Mouse (Mus musculus) forebrain, embryonic 16.5 days (tissue): ENCODE measurements at regions not wholly inside any gene's neighbourhood (a gene's known extent, or its start where the extent isn't known, plus 50 kb on each side); places are given as distances from the start of the nearest gene placed in this dataset.

Experiments
- ATAC-seq: fragments of 200-750 bp; cut with Nextera tagmentation; 2 replicates; pipeline ENCODE4 v1.8.0; 2017; ENCODE audit warnings: mild to moderate bottlenecking, moderate library complexity
- H3K27ac ChIP-seq: fragments of 300-500 bp; sonication (generic); 2 replicates; pipeline ENCODE4 v1.5.1; 2014; ENCODE audit warnings: low read length, control low read depth
- H3K27me3 ChIP-seq: fragments of 300-500 bp; sonication (generic); replicated peaks from 2 replicates; pipeline ENCODE4 v1.6.1; 2014; ENCODE audit warnings: low read length; ENCODE audit not compliant: control insufficient read depth, insufficient read depth
- H3K36me3 ChIP-seq: fragments of 300-500 bp; sonication (generic); 2 replicates; pipeline ENCODE4 v1.6.1; 2014; ENCODE audit not compliant: control insufficient read depth, insufficient read depth
- H3K4me1 ChIP-seq: fragments of 300-500 bp; sonication (generic); replicated peaks from 2 replicates; pipeline ENCODE4 v1.6.1; 2014; ENCODE audit warnings: low read length; ENCODE audit not compliant: control insufficient read depth, insufficient read depth
- H3K4me2 ChIP-seq: fragments of 300-500 bp; sonication (generic); 2 replicates; pipeline ENCODE4 v1.6.1; 2014; ENCODE audit warnings: mild to moderate bottlenecking, low read length, control low read depth
- H3K4me3 ChIP-seq: fragments of 300-500 bp; sonication (generic); replicated peaks from 2 replicates; pipeline ENCODE4 v1.5.1; 2014; ENCODE audit warnings: mild to moderate bottlenecking, low read length, control low read depth
- H3K9ac ChIP-seq: fragments of 300-500 bp; sonication (generic); replicated peaks from 2 replicates; pipeline ENCODE4 v1.6.1; 2014; ENCODE audit warnings: low read depth, low read length, control low read depth
- H3K9me3 ChIP-seq: fragments of 300-500 bp; sonication (generic); 2 replicates; pipeline ENCODE4 v1.6.1; 2016; ENCODE audit warnings: low read length; ENCODE audit not compliant: control insufficient read depth
- WGBS: fragments of 180-500 bp; shearing (Covaris S2); extraction: QIAGEN DNeasy Blood & Tissue Kit; methylation state at CpG from one replicate; pipeline ENCODE4 v1.1.7; 2014; 5-methylcytosine and 5-hydroxymethylcytosine counted together

- Histone ChIP-seq H3K4me2 (no peak overlapping the region), H3K27ac (no peak overlapping the region), H3K9ac (no peak overlapping the region), H3K4me1 (no peaks in the 10 kb centered on the region), H3K27me3 (no peaks in the 10 kb centered on the region), H3K36me3 (no peaks in the 10 kb centered on the region), H3K9me3 (no peaks in the 10 kb centered on the region), H3K4me3 (no peak overlapping the region)
- no peak for ATAC-seq
- 83% methylated on average over 2 of the region's 2 CpGs for WGBS
Measured at GRCm38 (mm10) chr14:23237376-23237775, 776.9 kb downstream of the Kcnma1 start.

GRCm38 (mm10) chr14:23198676-23199075, 815.6 kb downstream of the Kcnma1 start:
- no peaks in the 10 kb centered on the region for H3K27me3 ChIP-seq
- no peak for ATAC-seq

DNA sequence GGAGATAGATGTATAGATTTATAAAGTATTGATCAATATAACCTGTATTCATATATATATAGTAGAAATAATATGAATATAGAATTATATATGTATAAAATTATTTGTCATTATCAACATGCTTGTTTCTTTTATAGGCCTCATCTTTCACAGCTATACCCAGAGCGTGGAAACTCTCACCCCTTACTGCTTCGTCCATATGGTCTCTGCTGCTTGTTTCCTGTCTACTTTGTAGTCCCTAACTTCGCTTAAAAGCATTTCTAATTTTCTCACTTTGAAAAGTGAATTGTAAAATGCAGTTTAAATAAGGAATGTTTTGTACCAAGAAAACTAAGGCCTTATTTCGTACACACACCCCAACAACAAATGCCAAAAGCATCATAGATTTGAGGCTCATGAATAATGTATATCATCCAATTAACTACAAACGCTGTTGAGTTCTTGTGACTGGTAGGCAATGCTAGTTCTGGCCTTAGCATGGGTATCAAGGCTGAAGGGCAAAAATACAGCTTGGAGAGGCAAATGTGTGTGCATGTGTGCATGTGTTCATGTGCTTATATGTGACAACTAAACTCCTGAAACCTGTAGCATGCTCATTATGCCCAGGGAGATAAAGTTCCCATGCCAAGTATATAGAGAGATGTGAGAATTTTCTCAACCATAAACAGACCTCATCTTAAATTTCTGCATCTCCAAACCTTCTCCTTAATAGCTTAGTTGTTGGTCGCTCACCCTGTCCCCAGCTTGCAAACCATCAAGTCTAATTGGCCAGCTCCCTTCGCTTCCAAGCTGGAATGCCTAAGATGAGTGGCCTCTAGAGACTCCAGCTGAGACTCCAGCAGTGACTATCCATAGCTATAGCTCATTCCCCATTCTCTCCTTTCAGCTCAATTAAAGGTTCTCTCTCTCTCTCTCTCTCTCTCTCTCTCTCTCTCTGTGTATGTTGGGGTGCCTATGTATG, 819.4 kb downstream of the Kcnma1 start:
- peaks cover 10% of the 10 kb centered on the region for H3K4me1 ChIP-seq
- no peak overlapping the region for H3K4me2 ChIP-seq
- 20% methylated on average over 7 of the region's 7 CpGs for WGBS
- H3K4me3 ChIP-seq: no peak overlapping the region
- no peak overlapping the region for H3K27ac ChIP-seq
- ATAC-seq: peak; percentile 86
- H3K9me3 ChIP-seq: no peaks in the 10 kb centered on the region
- H3K27me3 ChIP-seq: no peaks in the 10 kb centered on the region
- no peak overlapping the region for H3K9ac ChIP-seq
- H3K36me3 ChIP-seq: no peaks in the 10 kb centered on the region

More at GRCm38 (mm10) chr14:23198676-23199075, 815.6 kb downstream of the Kcnma1 start:
- no peaks in the 10 kb centered on the region for H3K36me3 ChIP-seq
- no peak overlapping the region for H3K4me3 ChIP-seq
- no peak overlapping the region for H3K4me2 ChIP-seq
- no peak overlapping the region for H3K9ac ChIP-seq
- H3K9me3 ChIP-seq: no peaks in the 10 kb centered on the region
- 22% methylated on average over 3 of the region's 3 CpGs for WGBS
- no peak overlapping the region for H3K27ac ChIP-seq
- H3K4me1 ChIP-seq: peaks cover 8% of the 10 kb centered on the region

DNA sequence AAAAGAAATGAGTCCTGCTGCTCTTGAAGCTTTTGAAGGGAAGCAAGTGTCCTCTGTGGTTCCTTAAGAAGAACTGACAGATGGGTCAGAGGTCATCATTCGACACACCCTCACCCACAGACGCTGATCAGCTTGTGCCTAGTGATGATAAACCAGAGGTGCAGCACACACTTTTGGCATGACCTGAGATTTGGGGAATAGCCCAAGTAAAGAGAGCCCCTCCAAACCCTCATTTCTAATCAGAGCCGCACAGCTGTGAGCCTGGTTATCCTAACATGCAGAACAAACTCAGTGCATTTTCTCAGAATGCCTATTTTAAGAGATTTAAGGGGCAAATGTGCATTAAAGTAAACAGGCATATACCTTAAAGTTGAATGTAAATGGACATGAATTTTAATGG, 821.7 kb downstream of the Kcnma1 start:
- Histone ChIP-seq H3K27me3 (no peaks in the 10 kb centered on the region), H3K4me1 (peaks cover 10% of the 10 kb centered on the region), H3K9ac (no peak overlapping the region), H3K36me3 (no peaks in the 10 kb centered on the region), H3K4me3 (no peak overlapping the region), H3K27ac (no peak overlapping the region), H3K9me3 (no peaks in the 10 kb centered on the region), H3K4me2 (no peak overlapping the region)
- ATAC-seq: no peak
- 71% methylated on average over 3 of the region's 3 CpGs for WGBS

DNA sequence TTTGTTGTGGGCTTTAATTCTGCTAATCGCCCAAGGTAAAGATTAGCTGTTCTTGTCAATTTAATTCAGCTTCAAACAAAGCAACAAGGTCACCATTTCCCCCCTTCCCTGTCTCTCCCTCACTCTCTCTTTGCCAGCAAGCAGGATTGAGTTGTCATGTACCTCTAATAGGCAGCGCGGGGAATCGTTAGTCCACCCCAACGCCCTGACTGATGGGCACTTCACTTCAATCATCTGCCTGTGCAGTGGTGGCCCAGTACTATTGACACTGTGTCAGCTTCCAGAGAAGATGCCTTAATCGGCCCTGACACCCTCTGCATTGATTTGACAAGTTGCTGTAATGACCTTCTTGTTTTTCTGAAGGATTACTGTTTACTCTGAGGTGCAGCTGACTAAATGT, 828.9 kb downstream of the Kcnma1 start:
- H3K27me3 ChIP-seq: no peaks in the 10 kb centered on the region
- H3K36me3 ChIP-seq: no peaks in the 10 kb centered on the region
- no peak overlapping the region for H3K4me3 ChIP-seq
- no peak for ATAC-seq
- no peak overlapping the region for H3K4me2 ChIP-seq
- no peaks in the 10 kb centered on the region for H3K4me1 ChIP-seq
- no peaks in the 10 kb centered on the region for H3K9me3 ChIP-seq
- 27% methylated on average over 6 of the region's 6 CpGs for WGBS
- no peak overlapping the region for H3K27ac ChIP-seq
- no peak overlapping the region for H3K9ac ChIP-seq

DNA sequence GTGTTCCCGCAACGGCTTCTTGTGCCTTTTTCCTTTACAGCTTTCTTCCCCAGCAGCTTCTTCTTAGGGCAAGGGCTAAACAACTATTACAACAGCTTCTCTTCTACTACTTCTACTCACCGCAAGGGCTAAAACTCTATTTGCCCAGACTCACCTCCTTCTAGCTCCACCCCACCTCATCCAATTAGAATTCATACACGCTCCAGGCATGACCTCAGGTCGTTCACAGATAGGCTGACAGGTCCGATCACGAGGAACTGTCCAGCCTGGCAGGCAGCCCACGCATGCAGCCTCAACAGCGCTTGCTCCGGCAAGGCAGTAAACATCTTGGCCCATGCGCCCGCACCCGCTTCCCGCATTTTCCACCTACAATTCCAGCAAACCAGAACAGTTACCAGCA, 844.9 kb downstream of the Kcnma1 start:
- H3K36me3 ChIP-seq: no peaks in the 10 kb centered on the region
- no peaks in the 10 kb centered on the region for H3K4me1 ChIP-seq
- H3K9me3 ChIP-seq: no peaks in the 10 kb centered on the region
- no peak overlapping the region for H3K27ac ChIP-seq
- no peak overlapping the region for H3K9ac ChIP-seq
- H3K27me3 ChIP-seq: no peaks in the 10 kb centered on the region
- WGBS: 82% methylated on average over 14 of the region's 14 CpGs
- no peak overlapping the region for H3K4me2 ChIP-seq
- ATAC-seq: no peak
- no peak overlapping the region for H3K4me3 ChIP-seq

DNA sequence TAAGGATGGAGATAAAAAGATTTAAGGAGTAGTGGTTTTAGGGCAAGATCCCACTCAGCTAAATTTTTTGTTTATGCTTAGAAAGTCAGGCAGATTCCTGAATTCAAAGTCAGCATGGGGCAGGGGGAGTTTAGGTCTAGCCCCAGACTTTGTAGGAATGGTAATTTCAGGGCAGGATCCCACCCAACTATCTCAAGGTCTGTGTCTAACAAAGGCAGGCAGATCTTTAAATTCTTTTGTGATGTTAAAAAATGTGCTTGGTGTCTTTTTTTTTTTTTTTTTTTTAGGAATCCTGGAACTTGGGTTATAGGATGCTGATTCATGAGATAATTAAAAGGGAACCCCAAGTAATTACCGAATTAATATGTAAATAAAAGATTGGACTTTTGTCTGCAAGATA, 853.7 kb downstream of the Kcnma1 start:
- no peaks in the 10 kb centered on the region for H3K4me1 ChIP-seq
- H3K27me3 ChIP-seq: no peaks in the 10 kb centered on the region
- WGBS: 71% methylated on average over 1 of the region's 1 CpGs
- no peaks in the 10 kb centered on the region for H3K36me3 ChIP-seq
- H3K9me3 ChIP-seq: no peaks in the 10 kb centered on the region
- H3K4me3 ChIP-seq: no peak overlapping the region
- no peak overlapping the region for H3K4me2 ChIP-seq
- H3K27ac ChIP-seq: no peak overlapping the region
- H3K9ac ChIP-seq: no peak overlapping the region
- ATAC-seq: no peak

DNA sequence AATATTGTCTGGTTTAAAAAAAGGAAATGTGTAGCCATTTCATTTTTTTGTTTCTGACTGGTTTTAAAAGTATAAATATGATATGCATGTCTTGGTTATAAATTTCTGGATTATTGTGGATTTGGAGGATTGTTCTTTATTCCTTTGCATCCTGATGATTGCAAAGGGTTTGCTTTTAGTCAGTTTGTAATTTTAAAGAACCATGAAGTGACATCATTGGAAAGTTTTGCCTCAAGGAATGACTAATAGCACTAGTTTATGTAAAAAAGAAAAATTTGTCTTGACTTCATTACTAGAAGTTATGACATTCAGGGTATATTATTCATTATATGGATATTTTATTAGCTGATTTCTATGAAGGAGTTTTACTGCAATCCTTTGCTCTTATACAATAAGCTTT, 863.9 kb downstream of the Kcnma1 start:
- Histone ChIP-seq H3K27ac (no peak overlapping the region), H3K9ac (no peak overlapping the region), H3K4me1 (no peaks in the 10 kb centered on the region), H3K27me3 (no peaks in the 10 kb centered on the region), H3K4me3 (no peak overlapping the region), H3K9me3 (no peaks in the 10 kb centered on the region), H3K4me2 (no peak overlapping the region), H3K36me3 (no peaks in the 10 kb centered on the region)
- no peak for ATAC-seq

DNA sequence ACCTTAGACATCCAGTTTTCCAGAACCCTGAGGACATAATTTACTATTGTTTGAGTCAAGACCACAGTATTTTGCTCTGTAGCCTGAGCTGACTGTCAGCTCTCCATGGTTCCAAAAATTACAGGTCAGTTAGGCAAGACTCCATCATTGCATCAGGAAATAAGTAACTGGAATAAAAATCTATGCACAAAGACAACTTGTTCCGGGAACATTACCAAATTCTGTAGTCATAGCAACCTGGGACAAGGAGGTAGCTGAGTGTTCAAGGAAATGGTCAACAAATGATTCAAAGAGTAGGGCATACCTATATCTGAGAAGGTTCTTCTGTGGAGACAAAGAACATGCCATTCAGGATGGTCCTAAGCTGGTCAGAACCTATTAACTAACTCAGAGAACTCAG, 867.3 kb downstream of the Kcnma1 start:
- WGBS: 77% methylated on average over 1 of the region's 1 CpGs
- no peaks in the 10 kb centered on the region for H3K4me1 ChIP-seq
- no peaks in the 10 kb centered on the region for H3K27me3 ChIP-seq

More for the DNA sequence above, 867.3 kb downstream of the Kcnma1 start:
- Histone ChIP-seq H3K4me2 (no peak overlapping the region), H3K9ac (no peak overlapping the region), H3K9me3 (no peaks in the 10 kb centered on the region), H3K4me3 (no peak overlapping the region), H3K36me3 (no peaks in the 10 kb centered on the region), H3K27ac (no peak overlapping the region)
- no peak for ATAC-seq
